Mouse (Mus musculus): ENCODE measurements around the gene Cacnb2. TPM values are rescaled to one million over a fixed set of nuclear protein-coding genes. Genes with fewer than 3 reads are reported as not detected.

Gene Cacnb2
- total and polyA plus RNA-seq, 3 experiments: 0.38 TPM; not detected in 2

- Histone ChIP-seq H3K36me3 (replicated peaks) (no peaks in the 10 kb centered on the region), H3K27me3 (ENCODE audit: insufficient read depth, low read length) (no peaks in the 10 kb centered on the region), H3K4me3 (ENCODE audit: low read depth, low read length) (no peak overlapping the region), H3K4me1 (ENCODE audit: insufficient read depth, low read depth, low read length) (no peaks in the 10 kb centered on the region), H3K9me3 (replicated peaks) (no peaks in the 10 kb centered on the region)
- TF ChIP-seq CTCF (IDR thresholded peaks at IDR 0.05; ENCODE audit: low read depth, low read length): no peak
- no peak for TF ChIP-seq GATA2 (IDR thresholded peaks at IDR 0.05; ENCODE audit: borderline replicate concordance, low read depth, low read length)
- no peak for TF ChIP-seq POLR2AphosphoS5 (IDR thresholded peaks at IDR 0.05; ENCODE audit: insufficient replicate concordance, low read depth, low read length)
- TF ChIP-seq TAL1 (conservative IDR thresholded peaks at IDR 0.05; ENCODE audit: low read depth, low read length): no peak
- no peak for TF ChIP-seq GATA1 (IDR thresholded peaks at IDR 0.05; ENCODE audit: borderline replicate concordance, low read length)
- no peak for DNase-seq (ENCODE audit: low spot score)
- ATAC-seq (ENCODE audit: extremely low read depth, insufficient number of reproducible peaks, low FRiP score, poor library complexity, severe bottlenecking): no peak
Observed at GRCm38 (mm10) chr2:14874281-14875037, 271.6 kb downstream of the Cacnb2 start.

- Histone ChIP-seq H3K4me1 (ENCODE audit: insufficient read depth, low read depth, low read length) (no peaks in the 10 kb centered on the region), H3K36me3 (replicated peaks) (no peaks in the 10 kb centered on the region), H3K27me3 (ENCODE audit: insufficient read depth, low read length) (no peaks in the 10 kb centered on the region), H3K4me3 (ENCODE audit: low read depth, low read length) (no peak overlapping the region), H3K9me3 (replicated peaks) (no peaks in the 10 kb centered on the region)
- DNase-seq (ENCODE audit: low spot score) (no peak), ATAC-seq (ENCODE audit: extremely low read depth, insufficient number of reproducible peaks, low FRiP score, poor library complexity, severe bottlenecking) (no peak)
- TF ChIP-seq TAL1 (conservative IDR thresholded peaks at IDR 0.05; ENCODE audit: low read depth, low read length): no peak
- TF ChIP-seq GATA1 (IDR thresholded peaks at IDR 0.05; ENCODE audit: borderline replicate concordance, low read length): no peak
- TF ChIP-seq GATA2 (IDR thresholded peaks at IDR 0.05; ENCODE audit: borderline replicate concordance, low read depth, low read length): no peak
Observed at GRCm38 (mm10) chr2:14875121-14875520, 272.2 kb downstream of the Cacnb2 start.

GRCm38 (mm10) chr2:14875616-14876015 is 272.7 kb downstream of the Cacnb2 start:
- no peak for ATAC-seq (ENCODE audit: extremely low read depth, insufficient number of reproducible peaks, low FRiP score, poor library complexity, severe bottlenecking)

GRCm38 (mm10) chr2:14878953-14879352 is 276.1 kb downstream of the Cacnb2 start:
- ATAC-seq (ENCODE audit: extremely low read depth, insufficient number of reproducible peaks, low FRiP score, poor library complexity, severe bottlenecking) (no peak), DNase-seq (ENCODE audit: low spot score) (no peak)
- Histone ChIP-seq H3K9me3 (replicated peaks) (no peaks in the 10 kb centered on the region), H3K4me3 (ENCODE audit: low read depth, low read length) (no peak overlapping the region), H3K36me3 (replicated peaks) (no peaks in the 10 kb centered on the region), H3K4me1 (ENCODE audit: insufficient read depth, low read depth, low read length) (no peaks in the 10 kb centered on the region), H3K27me3 (ENCODE audit: insufficient read depth, low read length) (no peaks in the 10 kb centered on the region)
- TF ChIP-seq POLR2AphosphoS5 (IDR thresholded peaks at IDR 0.05; ENCODE audit: insufficient replicate concordance, low read depth, low read length) (no peak), GATA2 (IDR thresholded peaks at IDR 0.05; ENCODE audit: borderline replicate concordance, low read depth, low read length) (no peak), TAL1 (conservative IDR thresholded peaks at IDR 0.05; ENCODE audit: low read depth, low read length) (no peak), CTCF (IDR thresholded peaks at IDR 0.05; ENCODE audit: low read depth, low read length) (no peak), GATA1 (IDR thresholded peaks at IDR 0.05; ENCODE audit: borderline replicate concordance, low read length) (no peak)

More at GRCm38 (mm10) chr2:14875616-14876015, 272.7 kb downstream of the Cacnb2 start:
- no peaks in the 10 kb centered on the region for H3K27me3 ChIP-seq (ENCODE audit: insufficient read depth, low read length)
- H3K9me3 ChIP-seq (replicated peaks): no peaks in the 10 kb centered on the region
- no peak for DNase-seq (ENCODE audit: low spot score)
- H3K4me1 ChIP-seq (ENCODE audit: insufficient read depth, low read depth, low read length): no peaks in the 10 kb centered on the region
- TF ChIP-seq GATA1 (IDR thresholded peaks at IDR 0.05; ENCODE audit: borderline replicate concordance, low read length): no peak
- TF ChIP-seq POLR2AphosphoS5 (IDR thresholded peaks at IDR 0.05; ENCODE audit: insufficient replicate concordance, low read depth, low read length): no peak
- TF ChIP-seq CTCF (IDR thresholded peaks at IDR 0.05; ENCODE audit: low read depth, low read length): no peak
- TF ChIP-seq TAL1 (conservative IDR thresholded peaks at IDR 0.05; ENCODE audit: low read depth, low read length): no peak
- TF ChIP-seq GATA2 (IDR thresholded peaks at IDR 0.05; ENCODE audit: borderline replicate concordance, low read depth, low read length): no peak
- no peak overlapping the region for H3K4me3 ChIP-seq (ENCODE audit: low read depth, low read length)
- no peaks in the 10 kb centered on the region for H3K36me3 ChIP-seq (replicated peaks)

- Histone ChIP-seq H3K9me3 (replicated peaks) (no peaks in the 10 kb centered on the region), H3K27me3 (ENCODE audit: insufficient read depth, low read length) (no peaks in the 10 kb centered on the region), H3K36me3 (replicated peaks) (no peaks in the 10 kb centered on the region), H3K4me1 (ENCODE audit: insufficient read depth, low read depth, low read length) (no peaks in the 10 kb centered on the region), H3K4me3 (ENCODE audit: low read depth, low read length) (no peak overlapping the region)
- ATAC-seq (ENCODE audit: extremely low read depth, insufficient number of reproducible peaks, low FRiP score, poor library complexity, severe bottlenecking): no peak
- TF ChIP-seq GATA2 (IDR thresholded peaks at IDR 0.05; ENCODE audit: borderline replicate concordance, low read depth, low read length) (no peak), CTCF (IDR thresholded peaks at IDR 0.05; ENCODE audit: low read depth, low read length) (no peak), POLR2AphosphoS5 (IDR thresholded peaks at IDR 0.05; ENCODE audit: insufficient replicate concordance, low read depth, low read length) (no peak), TAL1 (conservative IDR thresholded peaks at IDR 0.05; ENCODE audit: low read depth, low read length) (no peak), GATA1 (IDR thresholded peaks at IDR 0.05; ENCODE audit: borderline replicate concordance, low read length) (no peak)
- DNase-seq (ENCODE audit: low spot score): no peak
Observed at GRCm38 (mm10) chr2:14883460-14883859, 280.6 kb downstream of the Cacnb2 start.

- ATAC-seq (ENCODE audit: extremely low read depth, insufficient number of reproducible peaks, low FRiP score, poor library complexity, severe bottlenecking): no peak
- Histone ChIP-seq H3K9me3 (replicated peaks) (no peaks in the 10 kb centered on the region), H3K27me3 (ENCODE audit: insufficient read depth, low read length) (no peaks in the 10 kb centered on the region), H3K4me1 (ENCODE audit: insufficient read depth, low read depth, low read length) (no peaks in the 10 kb centered on the region), H3K36me3 (replicated peaks) (no peaks in the 10 kb centered on the region), H3K4me3 (ENCODE audit: low read depth, low read length) (no peak overlapping the region)
- no peak for DNase-seq (ENCODE audit: low spot score)
- TF ChIP-seq CTCF (IDR thresholded peaks at IDR 0.05; ENCODE audit: low read depth, low read length) (no peak), POLR2AphosphoS5 (IDR thresholded peaks at IDR 0.05; ENCODE audit: insufficient replicate concordance, low read depth, low read length) (no peak), TAL1 (conservative IDR thresholded peaks at IDR 0.05; ENCODE audit: low read depth, low read length) (no peak), GATA1 (IDR thresholded peaks at IDR 0.05; ENCODE audit: borderline replicate concordance, low read length) (no peak)
Observed at GRCm38 (mm10) chr2:14888406-14889195, 285.7 kb downstream of the Cacnb2 start.
